Mouse (Mus musculus) neural tube, embryonic 11.5 days (tissue): ENCODE data around the gene B3galt1. TPM values are rescaled to one million over a fixed set of nuclear protein-coding genes. Genes with fewer than 3 reads are reported as not detected.

Source experiments
- ATAC-seq: fragments of 200-750 bp; cut with Nextera tagmentation; 2 replicates; pipeline ENCODE4 v1.8.0; 2017; ENCODE audit warnings: moderate number of reproducible peaks, mild to moderate bottlenecking, moderate TSS enrichment, moderate library complexity; ENCODE audit not compliant: insufficient read depth, low FRiP score, low TSS enrichment
- DNase-seq: peaks from one replicate; pipeline ENCODE4 v3.0.0-alpha.2; 2015; ENCODE audit warnings: low spot score
- H3K27ac ChIP-seq: fragments of 300-500 bp; sonication (generic); 2 replicates; pipeline ENCODE4 v1.5.1; 2014; ENCODE audit warnings: low read depth, mild to moderate bottlenecking, low read length
- H3K27me3 ChIP-seq: fragments of 300-500 bp; sonication (generic); 2 replicates; pipeline ENCODE4 v1.6.1; 2014; ENCODE audit warnings: mild to moderate bottlenecking, low read length, mixed read lengths; ENCODE audit not compliant: control insufficient read depth, insufficient read depth
- H3K36me3 ChIP-seq: fragments of 300-500 bp; sonication (generic); 2 replicates; pipeline ENCODE4 v1.6.1; 2014; ENCODE audit warnings: mild to moderate bottlenecking, low read length, moderate library complexity, mixed read lengths; ENCODE audit not compliant: control insufficient read depth, insufficient read depth
- H3K4me1 ChIP-seq: fragments of 300-500 bp; sonication (generic); 2 replicates; pipeline ENCODE4 v1.6.1; 2014; ENCODE audit warnings: low read length, mixed read lengths; ENCODE audit not compliant: control insufficient read depth, insufficient read depth
- H3K4me2 ChIP-seq: fragments of 300-500 bp; sonication (generic); 2 replicates; pipeline ENCODE4 v1.6.1; 2014; ENCODE audit warnings: low read depth, mild to moderate bottlenecking, moderate library complexity
- H3K4me3 ChIP-seq: fragments of 300-500 bp; sonication (generic); 2 replicates; pipeline ENCODE4 v1.5.1; 2014; ENCODE audit warnings: low read depth, low read length
- H3K9ac ChIP-seq: fragments of 300-500 bp; sonication (generic); 2 replicates; pipeline ENCODE4 v1.6.1; 2014; ENCODE audit warnings: mild to moderate bottlenecking, low read length
- H3K9me3 ChIP-seq: fragments of 300-500 bp; sonication (generic); 2 replicates; pipeline ENCODE4 v1.6.1; 2016; ENCODE audit warnings: low read length; ENCODE audit not compliant: control insufficient read depth
- WGBS: fragments of 180-500 bp; shearing (Covaris S2); extraction: QIAGEN DNeasy Blood & Tissue Kit; methylation state at CpG from one replicate; pipeline ENCODE4 v1.1.7; 2014; 5-methylcytosine and 5-hydroxymethylcytosine counted together
- polyA plus RNA-seq: library from polyadenylated mRNA; unstranded; fragments of >200 nt; fragmentation: Nextera tagmentation; extraction: Ambion mirVana; gene quantifications from 2 replicates; pipeline ENCODE4 v1.2.1, GENCODE M21; 2014

Gene B3galt1
- polyA plus RNA-seq, 1 experiment from 2014 or later = 21.1 TPM

DNA sequence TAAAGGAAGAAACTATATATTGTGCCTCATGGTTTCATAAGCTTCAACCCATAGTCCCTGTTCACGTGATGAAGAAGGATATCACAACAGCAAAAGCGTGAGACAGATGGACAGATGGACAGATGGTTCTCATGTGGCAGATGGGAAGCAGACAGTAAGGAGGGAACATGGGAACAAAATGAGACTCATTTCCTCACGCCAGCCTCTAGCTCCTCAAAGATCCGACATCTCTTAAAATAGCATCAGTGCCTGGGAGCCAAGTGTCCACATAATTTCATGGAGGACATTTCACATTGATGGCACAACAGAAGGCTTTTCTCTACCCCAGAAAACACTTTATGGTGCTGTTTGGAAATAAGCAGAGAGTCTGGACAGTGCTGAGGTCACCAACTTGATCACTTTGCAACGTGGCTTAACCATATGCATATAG lies 454.6 kb downstream of the B3galt1 start:
- H3K27me3 ChIP-seq = no peaks in the 10 kb centered on the region
- ATAC-seq (no peak), DNase-seq (no peak)
- H3K9me3 ChIP-seq = no peaks in the 10 kb centered on the region
- H3K4me3 ChIP-seq = no peak overlapping the region
- H3K36me3 ChIP-seq = no peaks in the 10 kb centered on the region
- H3K9ac ChIP-seq = no peak overlapping the region
- 82% methylated on average over 5 of the region's 5 CpGs for WGBS
- no peaks in the 10 kb centered on the region for H3K4me1 ChIP-seq
- H3K4me2 ChIP-seq = no peak overlapping the region
- no peak overlapping the region for H3K27ac ChIP-seq

DNA sequence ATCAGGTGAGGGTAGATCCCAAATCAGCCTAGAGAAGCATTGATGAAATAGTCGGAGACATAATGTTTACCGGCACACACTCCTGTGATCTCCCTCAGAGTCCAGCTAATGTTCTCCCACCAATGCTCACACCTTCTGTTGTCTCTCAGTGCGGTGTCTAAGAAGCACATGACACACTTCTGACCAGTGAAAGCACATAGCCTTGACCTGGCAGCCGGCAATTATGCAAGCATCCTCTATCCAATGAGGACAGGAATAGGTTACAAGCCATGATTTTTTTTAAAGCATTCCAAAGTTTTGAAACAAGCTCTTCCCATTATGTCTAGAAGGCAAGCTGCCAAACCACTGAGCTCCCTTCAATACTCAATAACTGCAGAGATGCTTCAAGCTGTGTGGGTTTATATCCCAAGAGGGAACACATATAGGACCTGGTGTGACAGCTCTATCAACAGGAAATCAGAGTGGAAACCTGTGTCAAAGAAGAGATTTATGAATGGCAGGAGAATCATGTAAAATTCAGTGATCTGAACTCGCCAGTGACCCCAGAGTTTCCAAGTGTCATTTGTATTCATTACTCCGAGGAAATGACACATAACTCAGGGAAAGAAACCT lies 456.0 kb downstream of the B3galt1 start:
- 80% methylated on average over 6 of the region's 6 CpGs for WGBS
- Histone ChIP-seq H3K9ac (no peak overlapping the region), H3K4me2 (no peak overlapping the region), H3K27ac (no peak overlapping the region), H3K9me3 (no peaks in the 10 kb centered on the region), H3K27me3 (no peaks in the 10 kb centered on the region), H3K4me1 (no peaks in the 10 kb centered on the region), H3K36me3 (no peaks in the 10 kb centered on the region), H3K4me3 (no peak overlapping the region)
- no peak for ATAC-seq
- DNase-seq = no peak

DNA sequence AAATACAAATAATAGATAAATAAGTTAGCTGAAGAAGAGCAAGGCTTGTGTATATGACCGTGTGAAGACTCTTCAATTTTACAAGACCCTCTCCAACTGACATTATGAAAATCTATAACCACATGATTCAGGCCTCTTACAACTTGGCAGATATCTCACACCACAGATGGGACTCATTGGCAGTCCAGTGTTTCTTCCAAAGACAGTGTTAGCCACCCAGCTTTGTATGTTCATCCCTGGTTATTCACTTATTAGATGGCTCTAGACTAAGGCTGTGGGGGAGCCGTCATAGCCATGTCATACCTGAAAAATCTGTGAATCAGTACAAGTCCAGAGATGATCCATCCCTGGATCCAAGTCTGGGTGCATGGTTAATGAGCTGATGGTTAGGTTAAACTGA lies 463.1 kb downstream of the B3galt1 start:
- Histone ChIP-seq H3K27me3 (no peaks in the 10 kb centered on the region), H3K4me3 (no peak overlapping the region), H3K36me3 (no peaks in the 10 kb centered on the region), H3K4me1 (no peaks in the 10 kb centered on the region), H3K27ac (no peak overlapping the region), H3K9ac (no peak overlapping the region), H3K4me2 (no peak overlapping the region), H3K9me3 (no peaks in the 10 kb centered on the region)
- whole genome bisulfite sequencing = 92% methylated on average over 2 of the region's 2 CpGs
- no peak for ATAC-seq
- no peak for DNase-seq

DNA sequence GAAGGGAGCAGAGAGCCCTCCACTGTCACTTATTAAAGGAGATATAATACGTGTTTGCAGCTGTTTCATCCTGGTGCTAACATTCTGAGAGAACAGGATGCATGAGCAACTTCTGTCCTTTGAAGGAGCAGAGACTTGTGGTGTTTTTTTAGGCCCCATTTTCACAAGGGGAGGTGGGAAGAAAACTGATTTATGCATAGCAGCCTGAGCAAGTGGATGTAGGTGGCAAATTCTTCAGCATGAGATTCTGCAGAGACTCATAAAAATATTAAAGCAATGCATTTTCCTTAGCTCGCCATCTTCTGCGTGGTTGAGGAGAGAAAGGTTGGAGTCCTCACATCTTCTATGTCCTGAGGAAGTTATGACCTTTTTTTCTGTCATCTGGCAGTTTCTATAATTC lies 469.0 kb downstream of the B3galt1 start:
- no peaks in the 10 kb centered on the region for H3K27me3 ChIP-seq
- H3K4me3 ChIP-seq = no peak overlapping the region
- no peak overlapping the region for H3K9ac ChIP-seq
- no peak for DNase-seq
- H3K4me1 ChIP-seq = no peaks in the 10 kb centered on the region
- no peak for ATAC-seq
- 87% methylated on average over 3 of the region's 3 CpGs for WGBS
- no peak overlapping the region for H3K27ac ChIP-seq
- no peaks in the 10 kb centered on the region for H3K9me3 ChIP-seq
- H3K4me2 ChIP-seq = no peak overlapping the region
- no peaks in the 10 kb centered on the region for H3K36me3 ChIP-seq

DNA sequence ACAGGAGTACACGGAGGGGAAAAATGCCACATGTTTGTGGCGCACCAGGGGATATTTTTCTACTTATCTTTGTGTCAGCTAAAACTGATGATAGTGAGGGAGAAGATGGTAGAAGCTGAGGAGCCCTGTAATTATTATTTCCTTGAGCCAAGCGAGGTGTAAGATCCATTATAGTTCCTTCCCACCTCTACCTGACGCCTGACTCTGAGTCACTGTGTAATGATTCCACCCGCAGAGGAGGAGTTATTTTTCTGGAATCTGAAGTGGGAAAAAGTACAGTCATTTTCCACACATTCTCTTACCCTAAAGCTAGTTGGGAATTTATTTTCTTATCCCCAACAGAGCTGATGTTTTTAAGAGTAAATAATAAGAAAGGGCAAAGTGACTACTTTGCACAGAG lies 475.1 kb downstream of the B3galt1 start:
- WGBS = 85% methylated on average over 5 of the region's 5 CpGs
- DNase-seq (no peak), ATAC-seq (no peak)

DNA sequence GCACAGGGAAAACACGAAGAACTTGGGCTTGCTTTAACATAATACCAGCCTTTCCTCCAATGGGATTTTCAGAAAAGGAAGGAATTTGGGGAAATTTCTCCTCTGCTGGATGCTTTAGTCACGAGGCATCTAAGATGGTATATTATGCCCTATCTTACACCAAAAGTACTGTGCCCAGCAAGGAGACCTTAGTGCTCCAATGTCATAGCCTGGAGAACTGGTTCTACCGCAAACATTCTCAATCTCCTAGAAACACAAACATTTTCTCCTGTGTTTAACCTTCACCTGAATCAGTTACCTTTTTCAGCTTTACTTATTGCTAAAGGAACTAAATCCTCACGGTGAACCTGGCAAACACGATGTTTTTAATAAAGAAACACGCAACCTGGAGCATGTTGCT lies 486.8 kb downstream of the B3galt1 start:
- no peak overlapping the region for H3K9ac ChIP-seq
- 90% methylated on average over 6 of the region's 6 CpGs for WGBS
- H3K27ac ChIP-seq = no peak overlapping the region
- H3K4me2 ChIP-seq = no peak overlapping the region
- H3K36me3 ChIP-seq = no peaks in the 10 kb centered on the region
- ATAC-seq (no peak), DNase-seq (no peak)
- no peak overlapping the region for H3K4me3 ChIP-seq
- H3K9me3 ChIP-seq = no peaks in the 10 kb centered on the region
- H3K27me3 ChIP-seq = no peaks in the 10 kb centered on the region
- H3K4me1 ChIP-seq = no peaks in the 10 kb centered on the region

More for the DNA sequence above, 475.1 kb downstream of the B3galt1 start:
- Histone ChIP-seq H3K9ac (no peak overlapping the region), H3K27me3 (no peaks in the 10 kb centered on the region), H3K4me1 (no peaks in the 10 kb centered on the region), H3K4me2 (no peak overlapping the region), H3K9me3 (no peaks in the 10 kb centered on the region), H3K4me3 (no peak overlapping the region), H3K27ac (no peak overlapping the region), H3K36me3 (no peaks in the 10 kb centered on the region)

DNA sequence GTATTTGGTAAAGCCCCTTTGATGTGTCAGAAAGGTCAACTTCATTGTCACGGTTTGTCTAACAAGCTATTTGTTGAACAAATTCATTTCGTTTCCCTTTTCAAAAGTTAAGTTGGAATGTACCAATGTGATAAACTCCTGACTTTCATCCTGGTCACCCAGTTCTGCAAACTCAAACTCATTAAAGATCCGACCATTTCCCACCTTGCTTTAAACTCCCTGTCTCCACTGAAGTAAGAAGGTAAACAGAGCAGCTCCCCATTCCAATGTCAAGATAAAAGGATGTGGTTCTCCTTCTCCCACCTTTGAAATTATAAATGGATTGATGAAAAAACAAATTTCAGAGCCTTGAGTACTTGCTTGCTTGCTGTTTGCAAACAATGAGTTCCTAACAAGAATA lies 487.6 kb downstream of the B3galt1 start:
- Histone ChIP-seq H3K9me3 (no peaks in the 10 kb centered on the region), H3K36me3 (no peaks in the 10 kb centered on the region), H3K27ac (no peak overlapping the region), H3K4me1 (no peaks in the 10 kb centered on the region), H3K9ac (no peak overlapping the region), H3K4me3 (no peak overlapping the region), H3K4me2 (no peak overlapping the region), H3K27me3 (no peaks in the 10 kb centered on the region)
- ATAC-seq (no peak), DNase-seq (no peak)
- 69% methylated on average over 3 of the region's 3 CpGs for WGBS

DNA sequence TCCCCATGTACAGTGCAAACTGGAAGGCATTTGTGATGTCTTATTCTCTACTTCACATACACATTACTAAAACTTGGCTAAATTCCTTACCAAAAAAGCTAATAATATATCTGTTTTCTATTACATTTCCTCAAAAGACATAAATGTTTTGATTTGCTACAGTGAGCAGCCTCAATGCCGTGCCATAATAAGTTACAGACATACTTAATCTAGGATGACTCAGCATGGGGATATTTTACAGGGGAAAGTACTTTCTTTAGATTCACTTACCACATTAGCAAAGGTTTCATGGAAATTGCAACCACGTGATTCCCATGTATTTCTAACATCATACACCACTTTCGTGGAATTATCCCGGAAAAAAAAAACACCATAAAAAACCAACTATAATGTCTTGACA lies 495.7 kb downstream of the B3galt1 start:
- Histone ChIP-seq H3K4me1 (no peaks in the 10 kb centered on the region), H3K4me2 (no peak overlapping the region), H3K36me3 (no peaks in the 10 kb centered on the region), H3K4me3 (no peak overlapping the region), H3K9ac (no peak overlapping the region), H3K27me3 (no peaks in the 10 kb centered on the region), H3K9me3 (no peaks in the 10 kb centered on the region), H3K27ac (no peak overlapping the region)
- ATAC-seq (no peak), DNase-seq (no peak)
- WGBS = 91% methylated on average over 4 of the region's 4 CpGs

DNA sequence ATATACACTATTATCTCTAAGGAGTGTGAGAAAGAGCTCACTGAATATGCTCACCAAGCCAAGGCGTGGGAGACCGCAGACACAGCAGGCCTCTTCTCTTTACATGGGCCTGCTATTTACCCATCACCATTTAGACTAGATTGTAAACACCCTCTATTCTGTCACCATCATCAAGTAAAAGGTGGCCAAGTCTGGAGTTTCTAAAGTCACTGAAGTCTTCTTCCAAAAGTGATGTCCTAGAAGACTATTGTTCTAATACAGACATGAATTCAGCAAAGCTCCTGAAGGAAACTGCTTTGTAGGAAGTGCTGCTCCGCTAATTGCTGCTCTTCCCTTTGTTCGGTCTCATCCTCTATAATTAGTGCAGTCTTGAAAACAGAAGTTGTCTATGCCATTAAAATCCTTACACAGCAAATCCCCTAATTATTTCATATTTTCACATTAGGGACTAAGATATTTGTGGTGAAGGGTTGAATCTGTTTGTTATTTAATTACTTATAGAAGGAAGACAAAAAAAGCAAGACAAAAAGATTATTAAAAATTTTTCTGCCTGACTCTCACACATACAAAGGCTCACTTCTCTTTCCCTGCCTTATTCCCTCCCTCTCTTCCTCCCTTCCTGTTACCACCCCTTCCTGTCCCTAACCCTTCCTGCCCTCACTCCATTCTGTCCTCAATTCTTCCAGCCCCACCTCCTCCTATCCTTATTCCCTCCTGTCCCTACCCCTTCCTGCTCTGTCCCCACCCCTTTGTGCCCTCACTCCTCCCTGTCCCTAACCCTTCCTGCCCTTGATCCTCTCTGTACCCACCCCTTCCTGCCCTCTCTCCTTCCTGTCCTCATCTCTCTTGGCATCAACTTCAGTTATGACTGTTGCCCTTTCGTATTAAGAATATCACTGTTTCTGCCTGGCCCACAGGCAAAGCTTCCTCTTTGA lies 514.0 kb downstream of the B3galt1 start:
- Histone ChIP-seq H3K4me3 (no peak overlapping the region), H3K4me1 (no peaks in the 10 kb centered on the region), H3K9me3 (no peaks in the 10 kb centered on the region), H3K36me3 (no peaks in the 10 kb centered on the region), H3K9ac (no peak overlapping the region), H3K27ac (no peak overlapping the region), H3K4me2 (no peak overlapping the region), H3K27me3 (no peaks in the 10 kb centered on the region)
- DNase-seq (no peak), ATAC-seq (no peak)
- 80% methylated on average over 5 of the region's 5 CpGs for WGBS
